Mouse (Mus musculus) common myeloid progenitor, adult 5-6 weeks (primary cell): ENCODE measurements at regions not wholly inside any gene's neighbourhood (a gene's known extent, or its start where the extent isn't known, plus 50 kb on each side); places are given as distances from the start of the nearest gene placed in this dataset.

Experiments used
- ATAC-seq: replicated peaks from 2 replicates; pipeline ENCODE4 v1.8.0; 2016; ENCODE audit warnings: low read depth, mild to moderate bottlenecking, moderate TSS enrichment, inconsistent platforms; ENCODE audit not compliant: poor library complexity, severe bottlenecking

DNA sequence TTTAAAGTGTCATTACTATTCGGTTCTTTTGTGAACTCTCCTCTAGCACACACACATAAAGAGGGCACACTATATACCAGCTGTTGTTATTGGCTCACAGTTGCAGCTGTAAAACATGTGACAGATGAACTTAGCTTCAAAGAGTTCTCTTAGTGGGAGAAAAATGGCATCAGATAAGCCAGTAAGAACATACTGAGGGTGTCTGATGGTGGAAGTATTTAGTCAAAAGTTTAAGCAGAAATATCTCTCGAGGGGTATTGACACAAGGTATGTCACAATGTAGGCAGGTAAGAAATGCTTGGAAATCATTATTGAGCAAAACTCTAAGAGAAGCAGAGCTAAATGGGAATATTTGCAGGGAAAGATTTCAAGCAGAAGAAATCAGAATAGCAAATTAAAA lies 408.4 kb upstream of the Pik3r1 start:
- ATAC-seq, result no peak

GRCm38 (mm10) chr13:102194716-102195115 lies 426.7 kb upstream of the Pik3r1 start:
- ATAC-seq, result no peak

DNA sequence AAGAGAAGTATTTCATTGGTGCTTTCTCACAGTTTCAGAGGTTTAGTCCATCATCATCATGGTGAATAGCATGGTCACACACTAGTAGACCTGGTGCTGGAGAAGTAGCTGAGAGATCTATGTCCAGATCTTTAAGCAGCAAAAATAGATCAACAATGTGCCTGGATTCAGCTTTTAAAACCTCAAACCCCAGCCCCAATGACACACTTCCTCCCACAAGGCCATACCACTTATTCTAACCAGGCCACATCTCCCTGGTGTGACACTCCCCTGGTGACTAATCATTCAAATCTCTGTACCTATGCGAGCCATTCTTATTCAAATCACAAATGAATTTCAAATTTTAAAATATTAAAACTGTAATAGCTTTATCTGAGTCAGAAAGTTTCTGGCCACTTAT lies 434.3 kb upstream of the Pik3r1 start:
- no peak for ATAC-seq

DNA sequence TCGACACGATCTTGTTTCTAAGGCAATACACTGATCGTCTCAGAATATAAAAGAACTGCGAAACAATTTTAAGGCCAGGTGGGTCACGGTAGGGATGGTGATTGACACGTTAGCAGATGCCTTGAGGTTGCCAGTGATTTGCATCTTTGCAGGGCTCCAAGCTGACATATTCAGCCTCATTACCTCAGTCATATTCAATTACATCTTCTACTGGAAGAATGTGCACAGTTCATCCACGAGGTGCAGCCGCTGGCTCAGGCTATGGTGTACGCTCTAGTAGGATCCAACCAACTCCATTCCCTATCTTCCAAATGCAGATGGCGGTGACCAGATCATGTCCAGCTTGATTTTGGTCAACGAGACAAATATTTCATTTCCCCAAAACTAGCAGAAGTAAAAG lies 450.5 kb upstream of the Pik3r1 start:
- no peak for ATAC-seq

GRCm38 (mm10) chr13:102231048-102231447 lies 462.3 kb upstream of the Cd180 start:
- ATAC-seq, result no peak

DNA sequence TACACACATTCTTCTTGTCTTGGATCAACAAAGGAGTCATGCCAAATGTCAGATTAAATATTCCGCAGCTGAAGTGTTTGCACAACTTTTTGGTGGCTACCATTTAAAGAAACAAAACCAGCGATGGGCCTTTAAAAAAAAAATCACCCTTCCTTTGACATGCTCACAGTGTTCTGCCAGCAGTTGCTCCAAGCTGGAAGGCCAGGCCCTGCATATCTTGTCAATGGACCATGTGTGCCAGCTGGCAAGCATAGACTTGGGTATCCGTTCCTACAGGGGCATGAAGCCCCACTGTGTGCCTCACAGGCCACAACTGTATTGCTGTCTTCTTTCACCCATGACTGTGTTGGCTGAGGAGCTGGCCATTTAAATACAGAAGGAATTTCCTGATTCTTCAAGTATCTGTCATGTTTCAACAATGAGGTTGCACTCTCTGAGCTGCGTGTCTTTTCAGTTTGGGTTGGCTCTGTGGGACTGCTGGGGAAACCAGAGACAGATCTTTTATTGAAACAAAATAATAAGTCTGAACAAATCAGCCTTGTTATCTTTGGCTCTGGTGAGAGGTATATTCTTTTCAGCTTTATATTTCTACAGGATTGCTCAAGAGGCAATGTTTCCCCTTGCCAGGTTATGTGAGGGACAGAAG lies 460.9 kb upstream of the Cd180 start:
- no peak for ATAC-seq

GRCm38 (mm10) chr13:102250884-102251283 lies 442.5 kb upstream of the Cd180 start:
- ATAC-seq, result no peak

GRCm38 (mm10) chr13:102251709-102252108 lies 441.6 kb upstream of the Cd180 start:
- no peak for ATAC-seq

DNA sequence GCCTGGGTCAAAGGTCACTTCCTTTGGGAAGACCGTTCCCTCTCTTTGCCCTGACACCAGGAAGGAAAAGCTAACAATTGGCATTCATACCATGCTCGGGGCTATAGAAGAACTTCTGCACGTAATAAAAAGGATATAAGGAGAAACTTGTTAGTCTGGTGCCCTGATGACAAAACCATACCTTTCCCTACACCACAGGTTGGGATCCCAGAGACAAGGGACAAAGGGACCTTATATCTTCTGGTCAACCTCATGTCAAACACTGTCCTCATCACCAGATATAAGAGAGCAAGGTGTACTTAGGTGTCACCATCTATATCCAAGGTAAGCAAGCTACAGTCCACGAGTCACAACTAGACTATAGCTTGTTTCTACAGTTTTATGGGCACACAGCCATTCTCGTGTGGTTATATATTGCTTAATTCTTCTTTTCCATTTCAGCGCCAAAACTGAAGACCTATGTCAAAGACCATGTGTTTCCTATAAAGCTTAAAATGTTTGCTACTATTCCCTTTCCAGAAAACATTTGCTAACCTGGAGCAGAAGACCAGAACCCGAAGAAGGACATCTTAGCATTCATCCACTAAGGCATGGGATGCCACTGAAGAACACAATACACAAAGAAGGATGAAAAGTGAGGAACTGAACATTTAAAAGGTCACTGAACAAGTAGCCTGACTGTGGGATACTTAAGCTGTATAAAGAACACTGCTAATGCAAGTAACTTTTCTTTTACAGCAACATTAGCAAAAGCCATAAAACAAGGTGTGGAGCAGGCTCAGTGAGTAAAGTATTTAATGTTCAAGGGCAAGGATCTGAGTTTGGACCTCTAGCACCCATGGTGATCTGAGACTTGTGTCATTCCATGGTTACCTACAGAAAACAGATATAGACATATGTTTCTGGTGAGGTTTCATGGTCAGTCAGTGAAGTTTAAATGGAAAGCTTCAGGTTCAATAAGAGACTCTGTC lies 437.7 kb upstream of the Cd180 start:
- no peak for ATAC-seq

- ATAC-seq, result no peak
Observed at GRCm38 (mm10) chr13:102258207-102258606, 435.2 kb upstream of the Cd180 start.

- no peak for ATAC-seq
Observed at GRCm38 (mm10) chr13:102273818-102274217, 419.5 kb upstream of the Cd180 start.

- ATAC-seq, result no peak
Observed at GRCm38 (mm10) chr13:102275296-102275695, 418.1 kb upstream of the Cd180 start.

GRCm38 (mm10) chr13:102276885-102277284 lies 416.5 kb upstream of the Cd180 start:
- ATAC-seq, result no peak

DNA sequence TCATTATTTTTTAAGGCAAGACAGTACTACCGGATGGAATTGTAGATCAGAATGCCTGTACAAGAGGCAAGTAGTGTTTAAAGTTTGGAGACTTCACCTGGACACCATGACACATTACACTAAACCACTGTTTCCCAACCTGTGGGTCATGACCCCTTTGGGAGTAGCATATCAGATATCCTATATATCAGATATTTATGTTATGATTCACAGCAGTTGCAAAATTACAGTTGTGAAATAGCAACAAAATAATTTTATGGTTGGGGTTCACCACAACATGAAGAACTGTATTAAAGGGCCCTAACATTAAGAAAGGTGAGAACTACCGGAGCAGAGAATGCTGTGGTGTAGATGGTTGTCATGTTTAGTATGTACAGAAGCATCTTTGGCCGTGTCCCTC lies 413.2 kb upstream of the Cd180 start:
- ATAC-seq, result no peak

GRCm38 (mm10) chr13:102294451-102294850 lies 398.9 kb upstream of the Cd180 start:
- no peak for ATAC-seq

DNA sequence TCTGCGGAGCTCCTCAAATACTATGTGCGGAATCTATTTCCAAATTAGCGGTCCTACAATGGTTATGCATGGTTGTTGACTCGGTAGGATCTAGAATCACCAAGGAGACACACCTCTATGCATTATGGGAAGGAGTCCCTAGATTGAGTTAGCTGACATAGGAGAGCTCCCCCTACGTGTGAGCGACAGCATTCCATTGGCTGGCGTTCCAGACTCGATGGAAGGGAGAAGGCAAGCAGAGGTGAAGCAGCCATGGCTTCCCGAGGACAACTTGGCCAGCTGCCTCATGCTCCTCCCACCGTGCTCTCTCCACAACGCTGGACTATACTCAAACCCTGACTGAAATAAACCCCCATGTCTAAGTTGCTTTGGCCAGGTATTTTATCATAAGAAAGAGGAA lies 398.3 kb upstream of the Cd180 start:
- no peak for ATAC-seq

GRCm38 (mm10) chr13:102307983-102308382 lies 385.4 kb upstream of the Cd180 start:
- ATAC-seq, result no peak

- peak; percentile 89 for ATAC-seq
Observed at GRCm38 (mm10) chr13:102312096-102312495, 381.3 kb upstream of the Cd180 start.

DNA sequence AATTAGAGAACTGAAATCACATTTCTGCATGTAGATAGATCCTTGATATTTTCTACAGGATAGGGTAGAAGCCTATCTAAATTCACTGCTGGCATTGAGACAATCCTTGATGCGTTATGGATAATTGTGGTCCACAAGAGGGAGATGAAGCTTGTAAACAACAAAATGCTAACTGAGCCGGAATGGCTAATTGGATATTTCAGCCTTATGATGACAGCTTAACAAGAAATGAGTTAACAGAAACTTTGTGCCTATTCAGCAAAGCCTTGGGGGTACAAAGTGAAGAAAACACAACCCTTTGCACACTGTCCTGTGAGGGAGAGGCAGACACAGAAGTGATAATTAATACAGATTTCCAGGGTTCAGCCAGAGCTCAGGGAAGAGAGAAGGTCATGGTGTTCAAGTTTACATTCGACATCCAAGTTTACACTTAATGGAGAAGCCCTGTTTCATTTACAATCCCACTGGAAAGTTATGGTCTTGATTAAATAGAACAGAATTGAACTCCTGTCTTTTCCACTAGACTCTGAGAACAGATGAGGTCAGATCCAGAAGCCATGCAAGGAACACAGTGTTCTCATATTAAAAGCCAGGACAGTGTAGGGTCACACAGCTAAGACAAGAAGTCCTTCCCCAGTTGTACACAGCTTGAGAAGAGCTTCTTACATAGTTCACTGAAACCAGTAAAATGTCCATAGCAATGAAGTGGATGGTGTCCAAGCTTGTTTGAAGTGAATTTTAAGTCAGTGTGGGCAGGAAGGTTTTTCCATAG lies 377.3 kb upstream of the Cd180 start:
- ATAC-seq, result no peak

- ATAC-seq, result no peak
Observed at GRCm38 (mm10) chr13:102318891-102319404, 374.4 kb upstream of the Cd180 start.
